Mouse (Mus musculus): Measurements from ENCODE around the gene Shoc2. TPM values are rescaled to one million over a fixed set of nuclear protein-coding genes. Genes with fewer than 3 reads are reported as not detected.
"Not testable (repeated sequence)": the region's sequence is repeated elsewhere in the genome, so short reads cannot be mapped to it uniquely, and the experiment has no call there.

Shoc2 gene
- polyA plus RNA-seq, 1 experiment = 0.17 TPM

GRCm38 (mm10) chr19:53902739-53903487, 41.2 kb upstream of the Shoc2 start:
- H3K4me3 ChIP-seq (replicated peaks) = peak overlapping the region; percentile 97
- no peaks in the 10 kb centered on the region; the same call in 1 of the 2 replicates for H3K9me3 ChIP-seq (ENCODE audit: control insufficient read depth, low read length)
- TF ChIP-seq GATA1 (IDR thresholded peaks at IDR 0.05; ENCODE audit: low read length) (no peak), TAL1 (IDR thresholded peaks at IDR 0.05; ENCODE audit: low read length) (no peak)
- peaks cover 5% of the 10 kb centered on the region for H3K36me3 ChIP-seq (ENCODE audit: control insufficient read depth)
- peaks cover 64% of the 10 kb centered on the region for H3K4me1 ChIP-seq (ENCODE audit: control insufficient read depth)
- no peaks in the 10 kb centered on the region for H3K27me3 ChIP-seq (ENCODE audit: control insufficient read depth)

GRCm38 (mm10) chr19:53903507-53904321, 40.4 kb upstream of the Shoc2 start:
- H3K36me3 ChIP-seq (ENCODE audit: control insufficient read depth) = peaks cover 5% of the 10 kb centered on the region
- TF ChIP-seq GATA1 (IDR thresholded peaks at IDR 0.05; ENCODE audit: low read length) = no peak
- no peak for TF ChIP-seq TAL1 (IDR thresholded peaks at IDR 0.05; ENCODE audit: low read length)
- H3K27me3 ChIP-seq (ENCODE audit: control insufficient read depth) = no peaks in the 10 kb centered on the region
- H3K9me3 ChIP-seq (ENCODE audit: control insufficient read depth, low read length) = no peaks in the 10 kb centered on the region; the same call in 1 of the 2 replicates
- H3K4me3 ChIP-seq (replicated peaks) = peak overlapping the region; percentile 97
- H3K4me1 ChIP-seq (ENCODE audit: control insufficient read depth) = peaks cover 59% of the 10 kb centered on the region

- H3K9me3 ChIP-seq (ENCODE audit: control insufficient read depth, low read length) = no peaks in the 10 kb centered on the region; the same call in 1 of the 2 replicates
- TF ChIP-seq GATA1 (IDR thresholded peaks at IDR 0.05; ENCODE audit: low read length) (no peak), TAL1 (IDR thresholded peaks at IDR 0.05; ENCODE audit: low read length) (no peak)
- peaks cover 15% of the 10 kb centered on the region for H3K36me3 ChIP-seq (ENCODE audit: control insufficient read depth)
- no peaks in the 10 kb centered on the region for H3K27me3 ChIP-seq (ENCODE audit: control insufficient read depth)
- peak overlapping the region; percentile 97 for H3K4me3 ChIP-seq (replicated peaks)
- peaks cover 56% of the 10 kb centered on the region for H3K4me1 ChIP-seq (ENCODE audit: control insufficient read depth)
Observed at GRCm38 (mm10) chr19:53904833-53905480, 39.1 kb upstream of the Shoc2 start.

- peaks cover 21% of the 10 kb centered on the region for H3K36me3 ChIP-seq (ENCODE audit: control insufficient read depth)
- H3K9me3 ChIP-seq (ENCODE audit: control insufficient read depth, low read length) = no peaks in the 10 kb centered on the region; the same call in 1 of the 2 replicates
- peaks cover 47% of the 10 kb centered on the region for H3K4me1 ChIP-seq (ENCODE audit: control insufficient read depth)
- TF ChIP-seq GATA1 (IDR thresholded peaks at IDR 0.05; ENCODE audit: low read length) = no peak
- TF ChIP-seq TAL1 (IDR thresholded peaks at IDR 0.05; ENCODE audit: low read length) = no peak
- no peaks in the 10 kb centered on the region for H3K27me3 ChIP-seq (ENCODE audit: control insufficient read depth)
- peak overlapping the region; percentile 38 for H3K4me3 ChIP-seq (replicated peaks)
Observed at GRCm38 (mm10) chr19:53906033-53906702, 37.9 kb upstream of the Shoc2 start.

DNA sequence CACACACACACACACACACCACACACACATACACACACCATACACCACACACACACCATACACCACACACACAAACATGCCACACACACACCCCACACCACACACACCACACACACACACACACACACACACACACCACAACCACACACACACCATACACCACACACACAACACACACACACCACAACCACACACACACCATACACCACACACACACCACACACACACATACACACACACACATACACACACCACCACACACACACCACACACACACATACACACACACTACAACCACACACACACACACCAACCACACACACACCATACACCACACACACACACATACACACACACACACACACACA, 37.4 kb upstream of the Shoc2 start:
- not testable (repeated sequence) for H3K4me3 ChIP-seq (replicated peaks)
- H3K4me1 ChIP-seq (ENCODE audit: control insufficient read depth) = peaks cover 42% of the 10 kb centered on the region

DNA sequence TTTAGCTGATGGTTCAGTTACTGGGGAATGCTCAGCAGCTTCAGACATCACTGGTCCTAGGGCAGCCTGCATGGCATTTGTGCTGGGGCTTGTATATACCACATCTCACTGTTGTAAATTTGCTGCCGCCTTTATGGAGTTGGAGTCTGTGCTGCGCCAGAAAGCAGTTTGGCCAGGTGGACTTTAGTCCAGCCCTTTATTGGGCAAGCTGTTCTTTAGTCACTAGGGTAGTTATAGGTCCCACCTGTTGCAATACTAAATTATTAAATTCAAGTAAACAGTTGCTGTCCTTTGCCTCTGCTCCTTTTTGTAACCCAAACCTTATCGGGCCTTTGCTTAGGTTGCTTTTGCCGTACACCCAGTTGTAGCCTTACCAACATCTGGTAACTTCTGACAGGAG, 29.2 kb upstream of the Shoc2 start:
- Histone ChIP-seq H3K27me3 (ENCODE audit: control insufficient read depth) (no peaks in the 10 kb centered on the region), H3K4me3 (replicated peaks) (no peak overlapping the region), H3K4me1 (ENCODE audit: control insufficient read depth) (no peaks in the 10 kb centered on the region; the same call in 1 of the 2 replicates), H3K9me3 (ENCODE audit: control insufficient read depth, low read length) (no peaks in the 10 kb centered on the region), H3K36me3 (ENCODE audit: control insufficient read depth) (peaks cover 75% of the 10 kb centered on the region)
- no peak for TF ChIP-seq GATA1 (IDR thresholded peaks at IDR 0.05; ENCODE audit: low read length)
- no peak for TF ChIP-seq TAL1 (IDR thresholded peaks at IDR 0.05; ENCODE audit: low read length)

More for the DNA sequence above, 37.4 kb upstream of the Shoc2 start:
- not testable (repeated sequence) for H3K9me3 ChIP-seq (ENCODE audit: control insufficient read depth, low read length); H3K27me3 ChIP-seq (ENCODE audit: control insufficient read depth)
- peaks cover 25% of the 10 kb centered on the region for H3K36me3 ChIP-seq (ENCODE audit: control insufficient read depth)

DNA sequence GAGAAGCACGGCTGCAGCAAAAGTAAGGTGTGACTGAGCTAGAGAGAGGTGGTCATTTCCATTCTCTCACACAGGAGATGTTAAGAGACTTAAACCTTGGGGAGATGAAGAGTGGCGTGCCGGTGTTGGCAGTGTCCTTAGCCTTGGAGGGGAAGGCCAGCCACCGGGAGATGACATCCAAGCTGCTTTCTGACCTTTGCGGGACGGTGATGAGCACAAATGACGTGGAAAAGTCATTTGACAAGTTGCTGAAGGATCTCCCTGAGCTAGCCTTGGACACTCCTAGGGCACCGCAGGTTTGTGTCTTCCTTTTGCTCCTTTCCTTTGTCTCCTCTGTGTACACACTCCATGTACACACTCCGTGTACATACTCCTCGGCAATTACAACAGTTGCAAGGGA, 24.6 kb upstream of the Shoc2 start:
- H3K4me1 ChIP-seq (ENCODE audit: control insufficient read depth) = no peaks in the 10 kb centered on the region; the same call in 1 of the 2 replicates
- no peak for TF ChIP-seq TAL1 (IDR thresholded peaks at IDR 0.05; ENCODE audit: low read length)
- no peak for TF ChIP-seq GATA1 (IDR thresholded peaks at IDR 0.05; ENCODE audit: low read length)
- H3K36me3 ChIP-seq (ENCODE audit: control insufficient read depth) = peaks cover 67% of the 10 kb centered on the region
- no peak overlapping the region for H3K4me3 ChIP-seq (replicated peaks)
- H3K27me3 ChIP-seq (ENCODE audit: control insufficient read depth) = no peaks in the 10 kb centered on the region
- H3K9me3 ChIP-seq (ENCODE audit: control insufficient read depth, low read length) = no peaks in the 10 kb centered on the region

DNA sequence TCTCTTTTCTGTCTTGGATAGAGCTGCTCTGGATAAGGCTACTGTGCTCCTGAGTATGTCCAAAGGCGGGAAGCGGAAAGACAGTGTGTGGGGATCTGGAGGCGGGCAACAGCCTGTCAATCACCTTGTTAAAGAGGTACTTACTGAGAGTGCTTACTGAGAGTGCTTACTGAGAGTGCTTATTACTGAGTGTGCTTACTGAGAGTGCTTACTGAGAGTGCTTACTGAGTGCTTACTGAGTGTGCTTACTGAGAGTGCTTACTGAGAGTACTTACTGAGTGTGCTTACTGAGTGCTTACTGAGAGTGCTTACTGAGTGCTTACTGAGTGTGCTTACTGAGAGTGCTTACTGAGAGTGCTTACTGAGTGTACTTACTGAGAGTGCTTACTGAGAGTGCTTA, 22.1 kb upstream of the Shoc2 start:
- H3K36me3 ChIP-seq (ENCODE audit: control insufficient read depth) = peaks cover 58% of the 10 kb centered on the region
- not testable (repeated sequence) for H3K4me3 ChIP-seq (replicated peaks); H3K27me3 ChIP-seq (ENCODE audit: control insufficient read depth); H3K4me1 ChIP-seq (ENCODE audit: control insufficient read depth); H3K9me3 ChIP-seq (ENCODE audit: control insufficient read depth, low read length)

Data from erythroblast, embryonic 14.5 days (primary cell).